Mouse (Mus musculus) ES-E14 (cell line): ENCODE data around the gene Arf3. TPM values are rescaled to one million over a fixed set of nuclear protein-coding genes. Genes with fewer than 3 reads are reported as not detected.

Source experiments
- DNase-seq: peaks from one replicate; pipeline ENCODE4 v3.0.0-alpha.2; 2013; ENCODE audit warnings: low read depth, low spot score
- H3K27ac ChIP-seq: 2 replicates; pipeline ENCODE4 v1.5.1; 2012; ENCODE audit warnings: low read depth, mild to moderate bottlenecking, low read length, moderate library complexity, mixed read lengths; ENCODE audit not compliant: poor library complexity, insufficient read depth, severe bottlenecking
- H3K36me3 ChIP-seq: 2 replicates; pipeline ENCODE4 v1.6.1; 2012; ENCODE audit warnings: mild to moderate bottlenecking, low read length, moderate library complexity, mixed read lengths; ENCODE audit not compliant: control insufficient read depth, poor library complexity, insufficient read depth, severe bottlenecking
- H3K4me1 ChIP-seq, 2 experiments: fragments of 150-350 bp in 1 of 2; sonication (generic) in 1 of 2; 2 replicates each; pipeline ENCODE4 v1.6.1; 2012; ENCODE audit warnings: low read length in 2 of 2, mild to moderate bottlenecking in 1 of 2, mixed read lengths in 1 of 2; ENCODE audit not compliant: control insufficient read depth in 2 of 2, insufficient read depth in 2 of 2, poor library complexity in 1 of 2
- H3K4me3 ChIP-seq, 2 experiments: fragments of 150-350 bp in 1 of 2; sonication (generic) in 1 of 2; 2 replicates each; pipeline ENCODE4 v1.5.1; 2012; ENCODE audit warnings: low read length in 2 of 2, low read depth in 1 of 2, mild to moderate bottlenecking in 1 of 2, mixed read lengths in 1 of 2; ENCODE audit not compliant: insufficient read depth in 1 of 2, poor library complexity in 1 of 2, severe bottlenecking in 1 of 2
- H3K9ac ChIP-seq: 2 replicates; pipeline ENCODE4 v1.6.1; 2012; ENCODE audit warnings: low read depth, mild to moderate bottlenecking, low read length, mixed read lengths; ENCODE audit not compliant: poor library complexity, insufficient read depth, severe bottlenecking
- H3K9me3 ChIP-seq: fragments of 150-350 bp; sonication (generic); 2 replicates; pipeline ENCODE4 v1.6.1; 2012; ENCODE audit warnings: low read depth, mild to moderate bottlenecking, low read length; ENCODE audit not compliant: control insufficient read depth, insufficient read depth
- CHD2 ChIP-seq: IDR thresholded peaks from 2 replicates; pipeline ENCODE4 v1.6.1; 2014; ENCODE audit warnings: mild to moderate bottlenecking, low read depth, low read length, inconsistent platforms
- HCFC1 ChIP-seq: IDR thresholded peaks from 2 replicates; pipeline ENCODE4 v1.6.1; 2012; ENCODE audit warnings: low read length, inconsistent platforms, borderline replicate concordance; ENCODE audit not compliant: insufficient read depth
- MAFK ChIP-seq: IDR thresholded peaks from 2 replicates; pipeline ENCODE4 v1.6.1; 2014; ENCODE audit warnings: mild to moderate bottlenecking, low read depth, low read length, inconsistent platforms; ENCODE audit not compliant: insufficient read depth
- ZC3H11A ChIP-seq: IDR thresholded peaks from 2 replicates; pipeline ENCODE4 v1.6.1; 2012; ENCODE audit warnings: low read depth, mild to moderate bottlenecking, inconsistent platforms, low read length, borderline replicate concordance
- ZNF384 ChIP-seq: IDR thresholded peaks from 2 replicates; pipeline ENCODE4 v1.6.1; 2012; ENCODE audit warnings: low read depth, low read length, inconsistent platforms
- in situ Hi-C, 2 experiments: fragments of 600-800 bp; cut with MboI; formaldehyde crosslinking; loops; one replicate each; pipeline ENCODE4 v1.15.1; 2025; ENCODE audit warnings: low sequenced_read_pairs in 2 of 2, inconsistent platforms in 1 of 2; ENCODE audit not compliant: unreplicated experiment in 2 of 2
- total RNA-seq: library from RNA; depleted of rRNA; stranded (reverse); fragments of 300-350 nt; gene quantifications from 2 replicates; pipeline ENCODE4 v1.2.3, GENCODE M21; 2012

Arf3 gene
- total RNA-seq, 1 experiment, result 41.2 TPM

GRCm38 (mm10) chr15:98804054-98804453 lies 41.0 kb upstream of the Arf3 start:
- peaks cover 0 to 14% of the 10 kb centered on the region in 2 experiments; a peak in 2 of 4 replicates for H3K4me1 ChIP-seq
- TF ChIP-seq MAFK, result no peak
- TF ChIP-seq ZNF384, result no peak
- TF ChIP-seq CHD2, result no peak
- TF ChIP-seq HCFC1, result no peak
- TF ChIP-seq ZC3H11A, result no peak
- no peak for DNase-seq
- no peak overlapping the region for H3K9ac ChIP-seq
- H3K4me3 ChIP-seq, result no peak overlapping the region
- no peak overlapping the region for H3K27ac ChIP-seq
- in situ Hi-C loops, result no loop called here
- H3K9me3 ChIP-seq, result no peaks in the 10 kb centered on the region
- H3K36me3 ChIP-seq, result no peaks in the 10 kb centered on the region

GRCm38 (mm10) chr15:98802926-98803325 lies 39.9 kb upstream of the Arf3 start:
- Histone ChIP-seq H3K4me1 (peaks cover 0 to 13% of the 10 kb centered on the region in 2 experiments; a peak in 2 of 4 replicates), H3K9me3 (no peaks in the 10 kb centered on the region), H3K9ac (no peak overlapping the region), H3K27ac (no peak overlapping the region), H3K4me3 (no peak overlapping the region), H3K36me3 (no peaks in the 10 kb centered on the region)
- no peak for TF ChIP-seq ZNF384
- no peak for DNase-seq
- in situ Hi-C loops, result no loop called here

GRCm38 (mm10) chr15:98799396-98799795 lies 36.4 kb upstream of the Arf3 start:
- H3K36me3 ChIP-seq, result no peaks in the 10 kb centered on the region
- H3K9ac ChIP-seq, result no peak overlapping the region
- TF ChIP-seq HCFC1 (no peak), ZC3H11A (no peak), ZNF384 (no peak), CHD2 (no peak), MAFK (no peak)
- H3K4me3 ChIP-seq, result no peak overlapping the region
- in situ Hi-C loops, result loop anchor here in 1 of 2 experiments (25.0 kb wide), 1 partner anchor 288 kb away; the partner anchor contains the start of genes C1ql4 and Dnajc22
- peaks cover 0 to 6% of the 10 kb centered on the region in 2 experiments; a peak in 1 of 4 replicates for H3K4me1 ChIP-seq
- DNase-seq, result no peak
- H3K27ac ChIP-seq, result no peak overlapping the region
- H3K9me3 ChIP-seq, result no peaks in the 10 kb centered on the region

GRCm38 (mm10) chr15:98798903-98799302 lies 35.9 kb upstream of the Arf3 start:
- no peaks in the 10 kb centered on the region for H3K9me3 ChIP-seq
- H3K9ac ChIP-seq, result no peak overlapping the region
- H3K4me1 ChIP-seq, result peaks cover 0 to 6% of the 10 kb centered on the region in 2 experiments; a peak in 1 of 4 replicates
- in situ Hi-C loops, result loop anchor here in 1 of 2 experiments (25.0 kb wide), 1 partner anchor 288 kb away; the partner anchor contains the start of genes C1ql4 and Dnajc22
- H3K36me3 ChIP-seq, result no peaks in the 10 kb centered on the region
- H3K27ac ChIP-seq, result no peak overlapping the region
- TF ChIP-seq MAFK, result no peak
- no peak for TF ChIP-seq HCFC1
- TF ChIP-seq ZNF384, result no peak
- TF ChIP-seq ZC3H11A, result no peak
- TF ChIP-seq CHD2, result no peak
- no peak overlapping the region for H3K4me3 ChIP-seq
- no peak for DNase-seq
